Comparison of ENCODE assay signal across 30 mouse cellular contexts in genomic region chr4:71765529-71765928, GRCm38 (mm10). TPM values are rescaled to one million over a fixed set of nuclear protein-coding genes. Genes with fewer than 3 reads are reported as not detected.
A peak's percentile ranks its signal among the peaks of the same experiment; 100 is the strongest.
DNase-seq lines count a peak whose midpoint lies in the region; ATAC-seq and TF ChIP-seq lines count a peak whose summit lies in the region.
"Had no signal": no experiment of that assay in that cellular context is flagged by ENCODE, and none has a peak within 500 bp of the region (broad histone marks: within the 10 kb centered on the region; RNA-seq: fewer than 3 reads in every experiment).

No protein-coding gene starts in this region.

- no peak overlapping the region for H3K4me2 ChIP-seq in hindbrain, embryonic 12.5 days (replicated peaks)
- H3K4me2 ChIP-seq in hindbrain, postnatal 0 days (ENCODE audit: low read depth, low read length), result no peak overlapping the region
- no peak overlapping the region for H3K4me2 ChIP-seq in neural tube, embryonic 12.5 days (replicated peaks)
- no peak overlapping the region for H3K4me2 ChIP-seq in neural tube, embryonic 15.5 days
- no peak overlapping the region for H3K4me2 ChIP-seq in neural tube, embryonic 13.5 days
- H3K4me2 ChIP-seq: embryonic facial prominence, embryonic 12.5 days; kidney, embryonic 15.5 days; lung, embryonic 14.5 days had no signal

- no peak for DNase-seq in cerebellum, postnatal 4 days (ENCODE audit: low spot score in 2 of 2)
- DNase-seq in hindbrain, postnatal 0 days (ENCODE audit: low spot score), result no peak
- DNase-seq in lung, adult 18-20 months, result no peak
- DNase-seq: adrenal gland, adult 2 months; gastrocnemius, postnatal 10 days; heart, postnatal 14 days; kidney, adult 18-20 months; kidney, postnatal 25 days; liver; lung, embryonic 14.5 days; lung, postnatal 14 days; spleen, adult 18-20 months; thymus, postnatal 14 days had no signal

- no peak overlapping the region for H3K4me3 ChIP-seq in hindbrain, embryonic 12.5 days
- H3K4me3 ChIP-seq in hindbrain, postnatal 0 days (ENCODE audit: low read length), result no peak overlapping the region
- H3K4me3 ChIP-seq in neural tube, embryonic 12.5 days, result no peak overlapping the region
- H3K4me3 ChIP-seq in neural tube, embryonic 15.5 days (replicated peaks), result no peak overlapping the region
- H3K4me3 ChIP-seq in neural tube, embryonic 13.5 days, result no peak overlapping the region
- H3K4me3 ChIP-seq: embryonic facial prominence, embryonic 12.5 days; kidney, embryonic 15.5 days; myocyte had no signal

- H3K36me3 ChIP-seq in hindbrain, embryonic 12.5 days, result no peaks in the 10 kb centered on the region
- no peaks in the 10 kb centered on the region for H3K36me3 ChIP-seq in hindbrain, postnatal 0 days (ENCODE audit: insufficient read depth, low read length)
- no peaks in the 10 kb centered on the region for H3K36me3 ChIP-seq in neural tube, embryonic 12.5 days
- no peaks in the 10 kb centered on the region for H3K36me3 ChIP-seq in neural tube, embryonic 15.5 days
- no peaks in the 10 kb centered on the region for H3K36me3 ChIP-seq in neural tube, embryonic 13.5 days
- H3K36me3 ChIP-seq: embryonic facial prominence, embryonic 12.5 days; kidney, embryonic 15.5 days had no signal

- WGBS in hindbrain, embryonic 12.5 days, result 74% methylated on average over 1 of the region's 1 CpGs
- 60% methylated on average over 1 of the region's 1 CpGs for WGBS in hindbrain, postnatal 0 days
- 16% methylated on average over 1 of the region's 1 CpGs for WGBS in neural tube, embryonic 12.5 days
- 17% methylated on average over 1 of the region's 1 CpGs for WGBS in neural tube, embryonic 15.5 days
- WGBS in neural tube, embryonic 13.5 days, result 41% methylated on average over 1 of the region's 1 CpGs

- H3K27me3 ChIP-seq in hindbrain, embryonic 12.5 days, result no peaks in the 10 kb centered on the region
- no peaks in the 10 kb centered on the region for H3K27me3 ChIP-seq in hindbrain, postnatal 0 days (ENCODE audit: insufficient read depth, low read length)
- H3K27me3 ChIP-seq in neural tube, embryonic 12.5 days (replicated peaks), result no peaks in the 10 kb centered on the region; the same call in 1 of the 2 replicates
- no peaks in the 10 kb centered on the region for H3K27me3 ChIP-seq in neural tube, embryonic 15.5 days (replicated peaks)
- peaks cover 6% of the 10 kb centered on the region; the same call in 1 of the 2 replicates for H3K27me3 ChIP-seq in neural tube, embryonic 13.5 days
- H3K27me3 ChIP-seq: CH12.LX; embryonic facial prominence, embryonic 12.5 days; kidney, embryonic 15.5 days had no signal

- no peak overlapping the region for H3K9ac ChIP-seq in hindbrain, embryonic 12.5 days
- no peak overlapping the region for H3K9ac ChIP-seq in hindbrain, postnatal 0 days (replicated peaks; ENCODE audit: low read length)
- H3K9ac ChIP-seq in neural tube, embryonic 12.5 days, result no peak overlapping the region
- H3K9ac ChIP-seq in neural tube, embryonic 15.5 days (replicated peaks), result no peak overlapping the region
- H3K9ac ChIP-seq in neural tube, embryonic 13.5 days, result no peak overlapping the region
- H3K9ac ChIP-seq: embryonic facial prominence, embryonic 12.5 days; kidney, embryonic 15.5 days; liver, embryonic 14.5 days; lung, embryonic 14.5 days had no signal

- H3K4me1 ChIP-seq in hindbrain, embryonic 12.5 days, result no peaks in the 10 kb centered on the region; the same call in 1 of the 2 replicates
- no peaks in the 10 kb centered on the region for H3K4me1 ChIP-seq in hindbrain, postnatal 0 days (ENCODE audit: insufficient read depth, low read length)
- H3K4me1 ChIP-seq in neural tube, embryonic 12.5 days, result peaks cover 8% of the 10 kb centered on the region
- H3K4me1 ChIP-seq in neural tube, embryonic 15.5 days, result no peaks in the 10 kb centered on the region
- H3K4me1 ChIP-seq in neural tube, embryonic 13.5 days (replicated peaks), result peaks cover 7% of the 10 kb centered on the region; the same call in 1 of the 2 replicates
- H3K4me1 ChIP-seq: embryonic facial prominence, embryonic 12.5 days; kidney, embryonic 15.5 days had no signal

- ATAC-seq in cerebellum, adult (ENCODE audit: insufficient number of reproducible peaks, low FRiP score, low TSS enrichment), result peak; percentile 11; the same call in 1 of the 2 replicates
- ATAC-seq in hindbrain, embryonic 12.5 days (ENCODE audit: low FRiP score), result peak; percentile 48
- ATAC-seq in hindbrain, postnatal 0 days, result no peak
- ATAC-seq in neural tube, embryonic 12.5 days (ENCODE audit: low FRiP score, low read depth), result peak; percentile 54
- ATAC-seq in neural tube, embryonic 15.5 days (ENCODE audit: low FRiP score), result no peak
- peak; percentile 54 for ATAC-seq in neural tube, embryonic 13.5 days (ENCODE audit: low read depth)
- ATAC-seq: activated CD4-positive, CD25-positive, alpha-beta regulatory T cell, adult 4 months had no signal

- H3K9me3 ChIP-seq in hindbrain, embryonic 12.5 days (replicated peaks), result no peaks in the 10 kb centered on the region
- H3K9me3 ChIP-seq in hindbrain, postnatal 0 days (ENCODE audit: low read length), result no peaks in the 10 kb centered on the region
- H3K9me3 ChIP-seq in neural tube, embryonic 12.5 days, result no peaks in the 10 kb centered on the region
- no peaks in the 10 kb centered on the region for H3K9me3 ChIP-seq in neural tube, embryonic 15.5 days (replicated peaks)
- no peaks in the 10 kb centered on the region for H3K9me3 ChIP-seq in neural tube, embryonic 13.5 days
- H3K9me3 ChIP-seq: embryonic facial prominence, embryonic 12.5 days; kidney, embryonic 15.5 days had no signal

- H3K27ac ChIP-seq in hindbrain, embryonic 12.5 days, result no peak overlapping the region
- no peak overlapping the region for H3K27ac ChIP-seq in hindbrain, postnatal 0 days
- no peak overlapping the region for H3K27ac ChIP-seq in neural tube, embryonic 12.5 days
- H3K27ac ChIP-seq in neural tube, embryonic 15.5 days (replicated peaks), result no peak overlapping the region
- no peak overlapping the region for H3K27ac ChIP-seq in neural tube, embryonic 13.5 days (replicated peaks)
- H3K27ac ChIP-seq: embryonic facial prominence, embryonic 12.5 days; kidney, embryonic 15.5 days; liver, embryonic 14.5 days had no signal

- TF ChIP-seq CTCF in hindbrain, postnatal 0 days (IDR thresholded peaks at IDR 0.05; ENCODE audit: low read depth), result no peak

RNA-seq across cellular contexts. Expression of gene Gm11232, which starts 7.8 kb away (rescaled TPM):
- not detected in 2 replicates for polyA plus RNA-seq in hindbrain, embryonic 12.5 days (2016; fragmentation: Nextera tagmentation; extraction: Ambion mirVana)
- total RNA-seq in hindbrain, postnatal 0 days (2014; rRNA removed), result 0.79 TPM in 1 of 2 replicates, not detected in the other
- not detected in 2 replicates for polyA plus RNA-seq in hindbrain, postnatal 0 days (2015; fragmentation: Nextera tagmentation; extraction: Ambion mirVana)
- 0.11 TPM in 2 replicates for polyA plus RNA-seq in neural tube, embryonic 12.5 days (2016; fragmentation: Nextera tagmentation; extraction: Ambion mirVana)
- 0.34 TPM in 1 of 2 replicates, not detected in the other for polyA plus RNA-seq in neural tube, embryonic 15.5 days (2015; fragmentation: Nextera tagmentation; extraction: Ambion mirVana)
- polyA plus RNA-seq in neural tube, embryonic 13.5 days (2015; fragmentation: Nextera tagmentation; extraction: Ambion mirVana), result 0.22 TPM in 1 of 2 replicates, not detected in the other
- total RNA-seq: adrenal gland, adult 2 months; CH12.LX; gastrocnemius, postnatal 10 days; heart, postnatal 14 days; layer of hippocampus, adult 18-20 months; layer of hippocampus, postnatal 10 days; left cerebral cortex, adult 18-20 months; left cerebral cortex, postnatal 14 days had no signal
- polyA plus RNA-seq: activated CD4-positive, CD25-positive, alpha-beta regulatory T cell, adult 4 months; adrenal gland, adult 2 months; C2C12; heart, embryonic 14.5 days; liver, embryonic 14.5 days; myocyte had no signal

Comparison
In these comparisons a context has a peak if more than half of its experiments do, and no peak if none do; other contexts are left out.
1. ATAC-seq: peak in cerebellum, adult (single experiment), hindbrain, embryonic 12.5 days (single experiment), neural tube, embryonic 12.5 days (single experiment) and neural tube, embryonic 13.5 days (single experiment); none in hindbrain, postnatal 0 days (single experiment) and neural tube, embryonic 15.5 days (single experiment).